Mouse (Mus musculus) monocyte, adult 5-6 weeks (primary cell): ENCODE results near the gene Gm49425. TPM values are rescaled to one million over a fixed set of nuclear protein-coding genes. Genes with fewer than 3 reads are reported as not detected.
"Not testable (repeated sequence)": the region's sequence is repeated elsewhere in the genome, so short reads cannot be mapped to it uniquely, and the experiment has no call there.

ENCODE experiments used
- ATAC-seq: fragments of 153-309, 156-312 bp; replicated peaks from 2 replicates; pipeline ENCODE4 v1.8.0; 2017; ENCODE audit warnings: mild to moderate bottlenecking; ENCODE audit not compliant: low TSS enrichment, insufficient number of reproducible peaks, severe bottlenecking, poor library complexity, low FRiP score
- total RNA-seq: library from RNA; stranded (forward); fragments of 200-1000, 200-491, 200-594 nt; gene quantifications from 3 replicates; pipeline ENCODE4 v1.2.3, GENCODE M21; 2017

Gene Gm49425
- not detected in 3 replicates for total RNA-seq

DNA sequence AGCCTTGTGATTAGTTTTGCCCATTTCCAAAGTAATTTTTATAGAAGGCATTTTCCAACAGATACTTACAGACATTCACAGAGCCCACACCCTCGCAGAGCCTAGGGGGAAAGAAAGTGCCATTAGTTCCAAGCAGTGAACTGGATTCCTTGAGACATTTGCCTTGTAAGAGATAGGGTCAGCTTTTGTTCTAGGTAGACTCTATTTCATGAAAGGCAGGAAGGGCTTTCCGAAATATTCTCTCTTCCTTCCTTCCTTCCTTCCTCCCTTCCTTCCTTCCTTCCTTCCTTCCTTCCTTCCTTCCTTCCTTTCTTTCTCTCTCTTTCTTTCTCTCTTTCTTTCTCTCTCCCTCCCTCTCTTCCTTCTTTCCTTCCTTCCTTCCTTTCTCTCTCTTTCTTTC is at the start of gene Gm49425:
Gene Gm49425, minus strand, starts transcription at position 101 of the 400 bp plus-strand sequence.
- not testable (repeated sequence) for ATAC-seq

DNA sequence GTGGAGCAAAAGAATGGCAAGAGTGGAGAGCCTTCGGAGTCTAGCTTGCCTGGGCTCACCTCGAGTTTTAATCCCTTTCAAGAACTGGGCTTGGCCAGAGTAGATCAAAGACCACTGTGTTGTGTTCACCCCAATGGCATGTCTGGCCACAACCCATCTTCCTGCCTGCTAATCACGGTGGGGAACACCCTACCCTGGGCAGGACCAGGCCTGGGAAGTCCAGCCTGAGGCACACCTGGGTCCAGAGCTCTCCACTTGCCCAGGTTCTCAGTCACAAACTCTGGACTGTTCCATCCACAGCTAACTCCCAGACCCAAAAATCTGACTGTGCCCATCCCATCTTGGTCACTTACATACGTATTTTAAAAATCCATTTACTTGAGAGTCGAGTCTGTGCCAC is 45.8 kb upstream of the Gm49425 start, which contains the start of gene Krt90:
Gene Krt90, minus strand, starts transcription at position 101 of the 400 bp plus-strand sequence.
- ATAC-seq, result no peak

DNA sequence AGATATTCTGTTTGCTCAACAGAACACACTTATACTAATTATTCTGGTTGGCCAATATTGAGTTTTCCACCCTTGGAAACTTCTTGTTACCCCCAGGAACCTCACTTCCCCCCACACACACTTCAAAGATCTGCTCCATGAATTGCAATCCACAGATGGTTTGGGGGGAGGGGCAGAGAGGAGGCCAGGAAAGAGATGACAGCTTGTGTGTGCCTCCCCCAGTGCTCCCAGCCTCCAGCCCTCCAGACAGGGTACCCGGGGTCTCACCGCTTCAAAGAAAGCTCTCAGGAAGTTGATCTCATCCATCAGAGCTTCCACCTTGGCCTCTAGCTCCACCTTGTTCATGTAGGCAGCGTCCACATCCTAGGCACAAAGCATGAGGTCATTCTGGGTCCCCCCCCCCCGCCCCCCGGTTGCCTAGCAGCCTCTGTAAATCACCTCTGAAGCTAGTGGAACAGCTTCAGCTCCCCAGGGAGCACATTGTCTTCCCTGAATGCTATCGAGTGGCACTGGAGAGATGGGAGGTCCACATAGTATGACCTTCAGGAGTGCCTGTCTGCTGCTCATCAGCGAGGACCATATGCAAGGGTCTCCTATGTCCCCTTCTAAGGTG is 41.1 kb upstream of the Gm49425 start:
- no peak for ATAC-seq

DNA sequence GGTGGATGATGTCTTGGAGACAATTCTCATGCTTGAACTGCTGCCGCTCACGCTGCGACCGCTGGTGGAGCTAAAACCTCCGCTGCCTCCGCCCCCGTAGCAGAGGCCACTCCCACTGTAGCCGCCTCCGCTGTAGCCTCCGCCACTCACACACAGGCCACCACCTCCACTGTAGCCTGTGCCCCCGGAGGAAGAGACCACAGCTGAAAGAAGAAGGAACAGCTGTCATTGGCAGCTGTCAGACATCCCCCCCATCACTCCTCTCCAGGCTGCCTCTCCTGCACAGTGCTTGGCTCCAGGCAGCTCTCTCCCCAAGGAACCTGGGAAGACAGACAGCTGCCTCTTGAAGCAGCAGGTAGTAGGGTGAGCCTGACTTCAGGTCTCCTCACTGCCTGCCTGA is 36.1 kb upstream of the Gm49425 start:
- no peak for ATAC-seq

DNA sequence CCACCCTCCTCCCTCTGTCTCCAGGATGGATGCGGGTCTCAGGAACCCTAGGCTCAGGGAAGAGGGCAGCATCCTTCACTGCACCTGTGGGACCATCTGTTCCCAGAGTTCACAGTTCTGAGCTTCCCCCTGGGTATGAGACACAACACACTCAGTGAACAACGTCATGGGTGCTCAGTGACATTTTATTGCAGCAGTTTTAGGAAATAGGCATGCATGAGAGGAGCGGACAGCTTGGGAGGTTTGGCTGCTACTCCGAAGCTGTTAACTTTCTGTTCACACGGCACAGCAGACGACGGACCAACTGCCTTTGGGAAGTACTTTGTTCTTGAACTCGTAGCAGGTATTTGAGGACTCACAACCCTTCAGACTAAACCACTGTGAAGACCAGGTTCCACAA is 35.1 kb upstream of the Gm49425 start:
- no peak for ATAC-seq

DNA sequence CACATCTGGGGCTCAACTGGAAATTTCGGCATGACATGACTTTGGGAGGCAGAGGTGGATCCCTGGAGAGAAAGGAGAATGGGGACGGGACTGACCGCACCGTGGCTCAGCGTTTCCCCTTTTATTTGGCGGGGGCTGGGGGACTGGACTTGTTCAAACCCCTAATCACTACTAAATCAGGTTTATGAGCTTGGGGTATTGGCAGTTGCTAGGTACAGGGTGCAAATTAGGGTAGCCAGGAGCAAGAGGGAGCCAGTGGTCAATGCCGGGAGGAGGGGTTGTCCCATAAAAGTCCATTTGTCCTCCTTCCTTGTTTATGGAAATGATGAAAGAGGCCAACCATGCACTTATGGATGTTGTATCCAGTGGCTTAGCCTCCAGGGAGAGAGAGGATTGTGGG is 33.5 kb upstream of the Gm49425 start, which contains the start of gene Krt82:
Gene Krt82, minus strand, starts transcription at position 101 of the 400 bp plus-strand sequence.
- ATAC-seq, result no peak

DNA sequence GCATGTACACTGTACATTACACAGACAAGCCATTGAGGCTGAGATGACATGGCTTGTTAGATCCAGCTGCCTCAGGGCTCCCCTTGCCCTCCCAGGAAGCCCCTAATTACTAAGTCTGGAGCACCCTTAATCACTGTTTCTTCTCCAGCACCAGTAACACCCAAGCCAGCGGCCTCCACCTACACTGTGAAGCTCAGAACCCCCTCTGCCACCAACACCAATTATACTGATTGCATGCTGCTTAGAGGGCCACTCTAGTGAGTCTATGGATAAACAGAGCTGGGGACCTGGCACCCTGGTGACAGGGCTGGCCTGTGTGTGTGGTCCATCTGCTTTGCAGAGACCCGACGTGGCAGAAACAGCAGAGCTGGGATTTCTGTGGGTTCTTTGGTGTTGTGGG is 27.4 kb upstream of the Gm49425 start:
- no peak for ATAC-seq

DNA sequence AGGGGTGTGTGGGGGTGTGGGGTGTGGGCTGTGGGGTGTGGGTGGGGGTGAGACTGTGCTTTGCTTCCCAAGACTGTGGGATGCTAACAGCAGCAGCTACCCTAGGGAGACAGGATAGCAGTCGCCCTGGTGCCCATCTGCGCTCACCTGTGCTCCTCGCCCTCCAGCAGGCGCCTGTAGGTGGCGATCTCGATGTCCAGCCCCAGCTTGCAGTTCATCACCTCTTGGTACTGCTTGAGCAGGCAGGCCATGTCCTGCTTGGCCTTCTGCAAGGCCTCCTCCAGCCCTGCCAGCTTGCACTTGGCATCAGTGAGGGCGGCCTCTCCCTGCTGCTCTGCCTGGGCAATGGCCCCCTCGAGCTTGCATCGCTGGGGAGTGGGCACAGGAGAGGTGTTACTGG is 25.5 kb upstream of the Gm49425 start:
- ATAC-seq, result no peak

DNA sequence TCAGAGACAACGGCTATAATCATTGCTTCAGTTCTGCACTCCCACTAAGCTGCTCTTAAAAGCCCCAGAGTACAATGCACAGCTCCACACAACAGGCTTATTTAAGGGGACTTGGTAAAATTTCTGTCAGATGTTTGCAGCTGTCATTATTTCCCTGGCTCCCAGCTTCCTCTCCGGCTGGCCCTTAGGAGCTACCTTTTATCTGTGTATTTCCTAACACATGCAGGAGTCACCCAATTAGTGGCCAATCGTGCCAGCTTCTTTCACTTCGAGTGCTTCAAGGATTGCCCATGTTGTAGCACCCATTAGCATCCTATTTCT is 21.5 kb upstream of the Gm49425 start:
- ATAC-seq, result no peak

DNA sequence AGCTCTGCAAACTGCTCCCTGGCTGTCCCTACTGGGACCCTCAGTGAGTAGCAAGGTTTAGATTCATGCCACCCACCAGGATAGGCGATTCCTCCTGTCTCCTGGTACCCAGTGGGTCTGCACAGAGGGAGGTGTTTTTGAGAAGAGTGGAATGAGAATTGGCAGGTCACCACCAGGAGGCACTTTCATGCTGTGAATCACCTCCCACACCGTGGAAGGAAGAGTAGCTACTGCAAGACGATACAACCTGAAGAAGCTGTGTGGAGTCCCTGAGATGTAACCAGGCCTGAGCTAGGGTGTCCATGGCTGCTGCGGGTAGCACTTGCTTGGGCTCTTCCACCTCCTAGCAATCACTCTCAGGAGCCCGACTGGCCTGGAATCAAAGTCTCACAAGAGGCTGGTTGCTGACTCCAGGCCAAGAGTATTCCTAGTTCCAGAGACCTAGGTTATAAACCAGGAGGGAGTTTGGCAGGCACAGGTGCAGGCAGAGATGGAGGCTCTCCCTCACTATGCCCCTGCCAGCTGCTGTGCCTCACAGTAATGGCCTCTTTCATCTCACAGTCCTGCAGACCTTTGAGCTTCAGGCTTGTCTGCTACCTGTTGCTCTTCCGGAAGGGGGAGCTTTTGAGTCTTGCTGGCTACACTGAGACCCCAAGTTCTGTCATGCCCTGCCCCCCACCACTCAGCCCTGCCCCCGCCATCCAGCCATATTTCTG is 21.0 kb upstream of the Gm49425 start:
- no peak for ATAC-seq

DNA sequence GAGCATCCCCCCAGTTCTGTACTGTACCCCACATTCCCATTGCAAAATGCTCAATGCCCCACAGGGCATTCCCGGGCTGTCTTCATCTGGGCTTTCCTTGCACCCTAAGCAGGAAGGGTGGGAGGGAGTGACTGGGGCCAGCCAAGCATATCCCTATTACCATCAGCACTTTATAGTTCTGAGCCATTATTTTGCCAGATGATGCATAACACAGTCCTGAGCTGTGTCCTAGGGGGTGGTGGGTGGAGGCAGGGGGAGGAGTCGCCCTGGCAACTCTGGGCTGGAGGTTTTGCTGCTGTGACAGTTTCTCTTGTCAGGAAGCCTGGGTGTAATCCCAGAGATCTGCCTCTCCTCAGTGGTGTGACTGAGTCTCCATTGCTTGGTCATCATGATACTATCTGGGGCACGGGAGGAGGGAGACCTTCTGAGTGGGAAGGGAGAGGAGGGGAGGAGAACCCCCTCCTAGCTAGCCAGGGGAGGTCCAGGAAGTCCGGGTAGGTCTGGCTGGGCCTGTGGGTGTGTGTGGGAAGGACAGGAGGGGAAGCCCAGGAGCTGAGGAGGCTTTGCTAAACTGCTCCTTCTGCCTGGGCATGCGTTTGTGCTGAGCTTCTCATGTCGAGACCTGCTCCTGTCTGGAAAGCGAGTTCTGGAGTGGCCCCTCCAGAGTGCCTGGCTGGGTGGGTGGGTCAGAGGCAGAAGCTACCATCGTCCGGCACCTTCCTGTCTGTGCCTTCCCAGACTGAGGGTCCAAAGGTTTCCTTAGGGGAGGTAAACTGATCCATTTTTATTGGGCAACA is 19.2 kb upstream of the Gm49425 start:
- ATAC-seq, result no peak

DNA sequence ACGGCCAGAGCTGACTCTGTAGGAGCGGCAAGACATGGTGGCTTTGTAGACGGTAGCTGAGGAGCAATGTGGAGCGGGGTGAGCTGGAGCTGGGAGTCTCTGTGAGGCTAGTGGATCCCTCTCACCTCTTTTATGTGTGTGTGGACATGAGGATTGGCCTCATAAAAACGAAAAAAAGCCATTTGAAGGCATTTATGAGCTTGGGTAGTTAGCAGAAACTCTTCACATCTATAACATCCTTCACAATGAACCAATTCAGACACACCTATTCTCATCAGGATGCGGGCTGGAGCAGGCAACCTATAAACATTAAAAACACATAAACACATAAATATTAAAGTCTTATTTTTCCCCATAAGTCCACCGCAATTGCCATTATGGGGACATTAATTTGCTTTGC is 15.7 kb upstream of the Gm49425 start, which contains the start of gene Krt84:
Gene Krt84, minus strand, starts transcription at position 101 of the 400 bp plus-strand sequence.
- no peak for ATAC-seq

DNA sequence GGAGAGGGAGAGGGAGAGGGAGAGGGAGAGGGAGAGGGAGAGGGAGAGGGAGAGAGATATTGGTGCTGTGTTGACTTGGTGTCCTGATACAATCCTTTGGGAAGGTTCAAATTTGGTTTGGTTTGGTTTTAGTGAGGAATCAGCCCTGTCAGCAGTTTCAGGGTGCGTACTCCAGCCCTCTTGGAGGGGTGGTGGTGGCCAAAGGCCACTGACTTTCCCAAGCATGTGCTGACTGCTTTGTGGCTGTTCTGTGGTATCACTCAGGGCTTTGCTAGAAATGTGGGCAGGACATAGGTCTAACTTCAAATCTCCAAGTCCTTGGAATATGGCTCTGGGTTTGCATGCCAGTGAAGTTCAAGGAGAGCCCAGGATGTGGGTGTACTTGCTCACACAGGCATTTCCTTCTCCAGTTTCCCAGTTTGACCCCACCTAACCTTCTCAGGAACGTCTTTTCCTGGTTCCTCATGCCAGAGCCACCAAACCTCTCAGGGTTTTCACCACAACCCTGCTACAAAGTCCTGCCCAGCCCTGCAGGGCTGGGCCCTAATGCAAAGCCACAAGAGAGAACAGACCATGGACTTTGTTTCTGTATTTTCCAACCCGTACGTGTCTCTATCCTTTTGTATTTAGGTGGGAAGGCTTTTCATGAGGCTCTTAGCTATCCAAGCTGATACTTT is 5.6 kb upstream of the Gm49425 start:
- ATAC-seq, result no peak

DNA sequence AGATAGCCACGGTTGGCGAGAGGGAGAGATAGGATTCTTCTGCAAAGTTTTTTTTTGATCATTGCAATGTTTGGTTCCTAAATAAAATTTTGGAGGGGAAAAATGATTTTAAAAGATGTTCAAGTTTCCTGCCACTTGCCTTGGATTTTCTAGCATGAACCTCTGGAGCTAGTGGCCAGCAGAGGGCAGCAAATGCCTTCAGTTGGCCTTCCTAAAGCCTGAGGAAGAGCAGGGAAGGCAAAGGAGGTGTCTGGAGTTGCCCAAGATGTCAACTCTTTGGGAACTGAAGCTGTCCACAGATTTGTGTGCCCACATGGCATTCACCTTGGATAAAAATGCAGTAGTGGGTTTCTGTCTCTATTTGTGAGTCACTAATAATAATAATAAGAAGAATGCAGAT is 2.7 kb upstream of the Gm49425 start:
- 0 out of 2 replicates have a peak, but pooled peaks have one; percentile 53 for ATAC-seq

DNA sequence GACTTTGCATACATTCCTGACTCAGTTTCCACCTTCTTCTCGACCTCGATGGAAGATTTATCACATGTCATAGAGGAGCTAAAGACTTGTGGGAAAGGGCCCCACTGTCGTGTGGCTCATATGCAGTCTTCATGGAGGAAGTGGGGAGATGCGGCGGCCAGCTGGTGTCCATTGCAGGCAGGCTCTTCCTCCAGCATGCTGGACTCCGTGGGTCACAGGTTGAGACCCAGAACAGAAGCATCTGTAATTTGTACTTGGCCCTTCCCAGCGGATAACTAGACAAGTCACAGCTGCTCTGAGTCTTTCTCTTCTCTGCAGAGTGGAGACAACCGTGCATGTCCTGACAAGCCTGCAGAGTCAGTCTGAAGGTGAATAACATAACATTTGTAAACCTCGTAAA is 8.8 kb downstream of the Gm49425 start:
- ATAC-seq, result no peak

DNA sequence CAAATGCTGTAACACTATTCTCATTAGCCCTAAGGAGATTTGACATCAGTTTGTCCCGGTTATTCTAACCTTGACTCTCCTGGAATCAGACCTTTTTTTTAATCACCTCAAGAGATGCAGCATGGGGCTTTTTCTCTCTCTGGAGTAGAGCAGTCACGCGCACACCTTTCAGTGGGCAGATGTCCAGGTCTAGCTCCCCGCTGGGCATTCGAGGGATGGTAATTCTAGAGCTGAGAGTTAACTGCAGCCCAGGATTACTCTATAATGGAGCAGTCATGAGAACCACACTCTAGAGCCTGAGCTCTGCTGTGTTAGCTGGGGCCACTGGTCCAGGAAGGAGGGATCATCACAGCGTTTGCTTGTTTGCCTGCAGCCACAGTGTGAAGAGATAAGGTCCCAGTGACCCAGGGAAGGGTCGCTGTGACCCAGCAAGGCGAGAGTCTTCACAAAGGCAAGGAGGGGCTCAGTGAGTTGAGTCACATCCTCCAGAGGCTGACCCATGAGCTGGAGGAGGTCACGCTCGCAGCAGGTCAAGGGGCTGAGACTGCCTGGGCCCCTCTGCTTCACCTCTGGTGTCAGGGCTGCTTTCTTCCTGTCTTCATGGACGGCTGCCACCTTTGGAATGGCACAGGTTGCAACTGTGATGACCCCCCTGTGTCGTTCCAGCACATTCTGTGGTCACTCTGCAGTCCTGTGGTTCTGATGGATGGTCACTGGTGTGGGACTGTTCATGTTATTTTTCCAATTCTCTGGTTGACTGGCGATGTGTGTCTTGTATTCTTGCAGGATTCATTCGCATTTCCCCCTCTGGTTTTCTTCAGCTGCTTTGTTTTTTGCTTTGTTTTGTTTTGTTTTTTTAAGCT is 9.9 kb downstream of the Gm49425 start:
- no peak for ATAC-seq

DNA sequence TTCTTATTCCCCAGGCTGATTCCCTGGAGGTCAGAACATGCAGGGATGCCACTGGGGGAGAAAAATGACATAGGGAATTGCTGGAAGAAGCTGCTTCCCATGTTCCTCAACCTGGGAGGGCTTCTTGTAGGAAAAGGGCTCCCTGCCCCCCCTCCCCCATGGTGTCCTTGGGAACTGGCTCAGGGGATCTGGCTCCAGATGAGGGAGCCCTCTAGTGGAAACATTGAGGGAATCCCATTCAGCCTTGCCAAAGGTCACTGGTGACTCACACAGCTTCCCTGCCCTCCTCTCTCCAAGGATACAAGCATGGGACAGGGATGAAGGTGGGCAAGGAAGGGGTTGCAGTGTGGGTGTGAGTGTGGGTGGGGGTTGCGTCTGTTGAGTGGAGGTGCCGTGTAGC is 19.9 kb downstream of the Gm49425 start:
- ATAC-seq, result no peak

DNA sequence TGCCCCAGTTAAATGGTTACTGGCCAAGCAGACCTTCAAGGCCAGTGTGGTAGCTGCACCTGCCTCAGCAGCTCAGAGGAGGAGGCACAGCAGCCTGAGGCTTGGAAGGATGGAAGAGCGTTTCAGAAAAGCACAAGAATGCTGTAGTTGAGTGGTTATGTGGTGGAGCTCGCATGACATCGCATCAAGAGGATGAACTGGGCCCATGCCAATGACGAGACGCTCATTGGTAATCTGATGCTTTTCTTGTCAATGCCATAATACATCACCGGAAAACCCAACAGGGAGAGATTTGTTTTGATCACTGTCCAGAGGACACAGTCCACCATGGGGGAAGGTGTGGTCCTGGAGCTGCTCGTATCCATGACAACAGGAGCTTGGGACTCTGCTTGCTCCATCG is 21.8 kb downstream of the Gm49425 start:
- ATAC-seq, result no peak
